Mouse (Mus musculus) neural tube, embryonic 11.5 days (tissue): Measurements from ENCODE around the gene Col23a1. TPM values are rescaled to one million over a fixed set of nuclear protein-coding genes. Genes with fewer than 3 reads are reported as not detected.

Experiments
- ATAC-seq: fragments of 200-750 bp; cut with Nextera tagmentation; 2 replicates; pipeline ENCODE4 v1.8.0; 2017; ENCODE audit warnings: moderate number of reproducible peaks, mild to moderate bottlenecking, moderate TSS enrichment, moderate library complexity; ENCODE audit not compliant: insufficient read depth, low FRiP score, low TSS enrichment
- DNase-seq: peaks from one replicate; pipeline ENCODE4 v3.0.0-alpha.2; 2015; ENCODE audit warnings: low spot score
- H3K27ac ChIP-seq: fragments of 300-500 bp; sonication (generic); 2 replicates; pipeline ENCODE4 v1.5.1; 2014; ENCODE audit warnings: low read depth, mild to moderate bottlenecking, low read length
- H3K27me3 ChIP-seq: fragments of 300-500 bp; sonication (generic); 2 replicates; pipeline ENCODE4 v1.6.1; 2014; ENCODE audit warnings: mild to moderate bottlenecking, low read length, mixed read lengths; ENCODE audit not compliant: control insufficient read depth, insufficient read depth
- H3K36me3 ChIP-seq: fragments of 300-500 bp; sonication (generic); 2 replicates; pipeline ENCODE4 v1.6.1; 2014; ENCODE audit warnings: mild to moderate bottlenecking, low read length, moderate library complexity, mixed read lengths; ENCODE audit not compliant: control insufficient read depth, insufficient read depth
- H3K4me1 ChIP-seq: fragments of 300-500 bp; sonication (generic); 2 replicates; pipeline ENCODE4 v1.6.1; 2014; ENCODE audit warnings: low read length, mixed read lengths; ENCODE audit not compliant: control insufficient read depth, insufficient read depth
- H3K4me2 ChIP-seq: fragments of 300-500 bp; sonication (generic); 2 replicates; pipeline ENCODE4 v1.6.1; 2014; ENCODE audit warnings: low read depth, mild to moderate bottlenecking, moderate library complexity
- H3K4me3 ChIP-seq: fragments of 300-500 bp; sonication (generic); 2 replicates; pipeline ENCODE4 v1.5.1; 2014; ENCODE audit warnings: low read depth, low read length
- H3K9ac ChIP-seq: fragments of 300-500 bp; sonication (generic); 2 replicates; pipeline ENCODE4 v1.6.1; 2014; ENCODE audit warnings: mild to moderate bottlenecking, low read length
- H3K9me3 ChIP-seq: fragments of 300-500 bp; sonication (generic); 2 replicates; pipeline ENCODE4 v1.6.1; 2016; ENCODE audit warnings: low read length; ENCODE audit not compliant: control insufficient read depth
- whole genome bisulfite sequencing: fragments of 180-500 bp; shearing (Covaris S2); extraction: QIAGEN DNeasy Blood & Tissue Kit; methylation state at CpG from one replicate; pipeline ENCODE4 v1.1.7; 2014; 5-methylcytosine and 5-hydroxymethylcytosine counted together
- polyA plus RNA-seq: library from polyadenylated mRNA; unstranded; fragments of >200 nt; fragmentation: Nextera tagmentation; extraction: Ambion mirVana; gene quantifications from 2 replicates; pipeline ENCODE4 v1.2.1, GENCODE M21; 2014

Col23a1 gene
- polyA plus RNA-seq, 1 experiment from 2014 or later = 10.9 TPM

DNA sequence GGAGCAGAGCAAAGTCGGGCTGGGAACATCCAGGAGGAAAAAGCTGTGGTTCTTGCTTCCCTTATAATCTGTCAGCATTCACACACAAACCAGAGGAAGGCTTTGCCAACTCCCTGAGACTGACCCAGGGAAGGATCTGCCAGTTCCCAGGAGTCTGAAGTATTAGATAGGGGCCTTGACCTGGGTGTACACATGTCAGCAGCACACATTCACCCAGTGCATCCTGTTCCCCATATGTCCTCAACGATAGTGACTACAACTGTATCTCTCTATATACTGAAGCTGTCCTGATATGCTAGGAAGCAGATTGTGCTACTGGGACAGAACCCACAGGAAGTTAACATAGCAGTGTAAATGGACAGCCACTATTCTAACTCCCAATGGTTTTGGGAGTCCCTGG, 114.2 kb downstream of the Col23a1 start:
- Histone ChIP-seq H3K4me3 (no peak overlapping the region), H3K27ac (no peak overlapping the region), H3K9me3 (no peaks in the 10 kb centered on the region), H3K27me3 (no peaks in the 10 kb centered on the region), H3K36me3 (no peaks in the 10 kb centered on the region), H3K4me1 (no peaks in the 10 kb centered on the region), H3K9ac (no peak overlapping the region), H3K4me2 (no peak overlapping the region)
- DNase-seq = no peak
- WGBS = 87% methylated on average over 2 of the region's 2 CpGs
- ATAC-seq = no peak

- no peak overlapping the region for H3K9ac ChIP-seq
- no peak overlapping the region for H3K27ac ChIP-seq
- H3K4me3 ChIP-seq = no peak overlapping the region
- H3K36me3 ChIP-seq = no peaks in the 10 kb centered on the region
- DNase-seq (no peak), ATAC-seq (no peak)
- H3K4me2 ChIP-seq = no peak overlapping the region
- WGBS = 85% methylated on average over 5 of the region's 5 CpGs
- no peaks in the 10 kb centered on the region for H3K27me3 ChIP-seq
- no peaks in the 10 kb centered on the region for H3K9me3 ChIP-seq
- H3K4me1 ChIP-seq = no peaks in the 10 kb centered on the region
These were observed 115.2 kb downstream of the Col23a1 start for GRCm38 (mm10) chr11:51404865-51405440.

GRCm38 (mm10) chr11:51406531-51406930, 116.8 kb downstream of the Col23a1 start:
- ATAC-seq = no peak
- Histone ChIP-seq H3K4me3 (no peak overlapping the region), H3K36me3 (no peaks in the 10 kb centered on the region), H3K9ac (no peak overlapping the region), H3K4me2 (no peak overlapping the region), H3K27me3 (no peaks in the 10 kb centered on the region), H3K9me3 (no peaks in the 10 kb centered on the region), H3K27ac (no peak overlapping the region), H3K4me1 (no peaks in the 10 kb centered on the region)
- 84% methylated on average over 8 of the region's 8 CpGs for WGBS
- DNase-seq = no peak

DNA sequence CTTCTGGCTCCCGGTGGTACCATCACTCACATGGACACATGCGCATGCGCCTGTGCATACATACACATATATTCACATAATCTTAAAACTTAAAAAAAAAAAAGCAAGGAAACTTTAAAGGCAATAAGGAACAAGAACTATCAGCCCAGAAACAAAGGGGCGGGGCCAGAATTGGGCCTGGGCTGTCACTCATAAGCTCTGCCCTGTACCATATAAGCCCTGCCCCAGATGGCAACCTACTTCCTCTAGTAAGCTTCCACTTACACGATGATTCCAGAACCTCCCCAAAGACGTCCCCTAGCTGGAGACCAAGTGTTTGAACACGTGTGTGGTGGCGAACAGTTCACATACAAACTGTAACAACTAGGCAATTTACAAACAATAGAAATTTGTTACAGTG, 117.6 kb downstream of the Col23a1 start:
- no peak for ATAC-seq
- 85% methylated on average over 8 of the region's 8 CpGs for WGBS
- Histone ChIP-seq H3K4me1 (no peaks in the 10 kb centered on the region), H3K36me3 (no peaks in the 10 kb centered on the region), H3K27me3 (no peaks in the 10 kb centered on the region), H3K4me3 (no peak overlapping the region), H3K27ac (no peak overlapping the region), H3K9ac (no peak overlapping the region), H3K9me3 (no peaks in the 10 kb centered on the region), H3K4me2 (no peak overlapping the region)
- DNase-seq = no peak

- DNase-seq = no peak
- Histone ChIP-seq H3K9me3 (no peaks in the 10 kb centered on the region), H3K27ac (no peak overlapping the region), H3K36me3 (no peaks in the 10 kb centered on the region), H3K4me2 (no peak overlapping the region), H3K27me3 (no peaks in the 10 kb centered on the region), H3K4me3 (no peak overlapping the region), H3K9ac (no peak overlapping the region), H3K4me1 (no peaks in the 10 kb centered on the region)
- WGBS = 54% methylated on average over 12 of the region's 12 CpGs
- ATAC-seq = no peak
These were observed 121.1 kb downstream of the Col23a1 start for GRCm38 (mm10) chr11:51410771-51411170.

- H3K27me3 ChIP-seq = no peaks in the 10 kb centered on the region
- no peak overlapping the region for H3K4me2 ChIP-seq
- WGBS = 93% methylated on average over 7 of the region's 7 CpGs
- no peak overlapping the region for H3K27ac ChIP-seq
- ATAC-seq = no peak
- H3K4me3 ChIP-seq = no peak overlapping the region
- no peak overlapping the region for H3K9ac ChIP-seq
- H3K9me3 ChIP-seq = no peaks in the 10 kb centered on the region
- no peaks in the 10 kb centered on the region for H3K4me1 ChIP-seq
- H3K36me3 ChIP-seq = no peaks in the 10 kb centered on the region
- no peak for DNase-seq
These were observed 124.8 kb downstream of the Col23a1 start for GRCm38 (mm10) chr11:51414520-51414919.

- no peaks in the 10 kb centered on the region for H3K9me3 ChIP-seq
- no peak overlapping the region for H3K9ac ChIP-seq
- ATAC-seq = no peak
- H3K4me2 ChIP-seq = no peak overlapping the region
- H3K4me3 ChIP-seq = no peak overlapping the region
- no peak overlapping the region for H3K27ac ChIP-seq
- DNase-seq = no peak
- no peaks in the 10 kb centered on the region for H3K4me1 ChIP-seq
- no peaks in the 10 kb centered on the region for H3K36me3 ChIP-seq
- H3K27me3 ChIP-seq = no peaks in the 10 kb centered on the region
- 79% methylated on average over 7 of the region's 7 CpGs for WGBS
These were observed 125.4 kb downstream of the Col23a1 start for GRCm38 (mm10) chr11:51415049-51415688.

DNA sequence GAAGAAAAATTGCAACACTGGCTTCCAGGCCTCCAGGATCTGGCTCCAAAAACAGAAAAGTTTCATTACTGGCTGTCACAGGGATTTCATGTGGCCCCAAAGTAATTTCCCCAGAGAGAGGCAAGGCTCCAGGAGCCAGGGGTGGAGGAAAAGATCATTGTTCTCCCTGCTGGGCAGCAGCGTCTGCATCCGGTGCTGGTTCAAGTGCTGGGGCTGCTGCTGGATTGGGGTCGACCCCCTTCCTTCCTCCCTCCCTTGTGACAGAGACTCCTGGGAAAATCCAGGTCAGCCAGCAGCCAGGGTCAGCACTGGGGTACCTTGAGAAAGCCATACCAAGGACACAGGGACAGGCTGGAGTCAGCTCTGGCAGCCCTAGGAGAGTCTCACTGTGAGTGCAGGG, 129.1 kb downstream of the Col23a1 start:
- H3K9ac ChIP-seq = no peak overlapping the region
- no peaks in the 10 kb centered on the region for H3K9me3 ChIP-seq
- H3K4me2 ChIP-seq = no peak overlapping the region
- DNase-seq = no peak
- no peak overlapping the region for H3K4me3 ChIP-seq
- no peaks in the 10 kb centered on the region for H3K36me3 ChIP-seq
- H3K27ac ChIP-seq = no peak overlapping the region
- ATAC-seq = no peak
- H3K4me1 ChIP-seq = no peaks in the 10 kb centered on the region
- 28% methylated on average over 3 of the region's 3 CpGs for WGBS
- H3K27me3 ChIP-seq = no peaks in the 10 kb centered on the region

GRCm38 (mm10) chr11:51421878-51422277, 132.2 kb downstream of the Col23a1 start:
- Histone ChIP-seq H3K4me2 (no peak overlapping the region), H3K27me3 (no peaks in the 10 kb centered on the region), H3K4me1 (no peaks in the 10 kb centered on the region), H3K9ac (no peak overlapping the region), H3K27ac (no peak overlapping the region), H3K9me3 (no peaks in the 10 kb centered on the region), H3K36me3 (no peaks in the 10 kb centered on the region), H3K4me3 (no peak overlapping the region)
- no peak for ATAC-seq
- no peak for DNase-seq
- 88% methylated on average over 2 of the region's 2 CpGs for WGBS
